Mouse (Mus musculus) 416B (cell line): ENCODE results near the gene Zfp446.

ENCODE experiments used
- DNase-seq: peaks from one replicate; pipeline ENCODE4 v3.0.0; 2011; ENCODE audit warnings: low read depth

The Zfp446 gene

DNA sequence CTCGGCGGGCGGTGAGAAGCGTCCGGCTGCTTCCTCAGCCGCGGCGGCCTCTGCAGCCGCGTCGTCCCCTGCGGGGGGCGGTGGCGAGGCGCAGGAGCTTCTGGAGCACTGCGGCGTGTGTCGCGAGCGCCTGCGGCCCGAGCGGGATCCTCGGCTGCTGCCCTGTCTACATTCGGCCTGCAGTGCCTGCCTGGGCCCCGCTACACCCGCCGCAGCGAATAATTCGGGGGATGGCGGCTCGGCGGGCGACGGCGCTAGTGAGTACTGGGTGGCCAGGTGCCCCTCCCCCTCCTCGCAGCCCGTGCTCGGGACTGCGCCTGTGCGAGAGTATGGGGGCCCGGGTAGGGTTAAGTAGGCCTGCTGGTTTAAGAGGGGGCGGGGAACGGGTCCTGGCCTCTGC lies 47.2 kb downstream of the Zfp446 start:
- DNase-seq = peak; percentile 69

- DNase-seq = no peak
These were observed 48.0 kb downstream of the Zfp446 start for GRCm38 (mm10) chr7:13025511-13026112.

- no peak for DNase-seq
These were observed 51.3 kb downstream of the Zfp446 start for GRCm38 (mm10) chr7:13028986-13029385.

DNA sequence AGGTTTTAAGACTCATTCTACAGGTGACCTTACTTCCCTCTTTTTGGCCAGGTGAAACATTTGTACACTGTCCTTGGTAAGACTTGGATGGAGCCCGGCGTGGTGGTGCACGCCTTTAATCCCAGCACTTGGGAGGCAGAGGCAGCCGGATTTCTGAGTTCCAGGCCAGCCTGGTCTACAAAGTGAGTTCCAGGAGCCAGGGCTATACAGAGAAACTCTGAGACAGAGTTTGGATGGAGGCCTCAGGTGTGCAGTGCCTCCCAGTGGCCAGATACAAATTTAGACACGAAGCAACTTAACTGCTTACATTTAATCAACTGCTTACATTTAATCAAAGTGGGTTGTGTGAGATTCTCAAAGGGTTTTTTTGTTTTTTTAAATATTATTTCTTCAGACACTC lies 53.4 kb downstream of the Zfp446 start:
- peak; percentile 59 for DNase-seq

DNA sequence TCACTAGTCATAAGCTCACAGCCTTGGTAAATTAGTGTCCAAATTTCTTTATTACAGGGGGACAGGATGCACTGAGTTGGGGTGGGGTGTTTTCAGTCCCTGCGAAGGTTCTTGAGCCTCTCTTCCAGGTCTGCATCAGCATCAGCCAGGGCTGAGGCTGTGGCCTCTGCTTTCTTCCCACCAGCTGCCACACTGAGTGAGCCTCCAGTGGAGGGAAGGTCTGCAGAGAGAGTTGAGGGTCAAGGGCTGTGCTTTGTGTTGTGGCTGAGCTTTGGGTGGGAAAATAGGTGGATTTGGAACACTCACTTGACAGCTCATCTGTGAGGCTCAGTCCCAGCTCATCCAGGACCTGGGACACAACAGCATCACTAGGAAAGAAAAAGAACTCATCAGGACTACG lies 54.3 kb downstream of the Zfp446 start:
- DNase-seq = no peak

GRCm38 (mm10) chr7:13032541-13032940 lies 54.9 kb downstream of the Zfp446 start:
- DNase-seq = no peak

GRCm38 (mm10) chr7:13033451-13034147 lies 56.0 kb downstream of the Zfp446 start:
- no peak for DNase-seq

- DNase-seq = peak; percentile 97
These were observed 56.7 kb downstream of the Zfp446 start, which contains the start of gene Chmp2a for GRCm38 (mm10) chr7:13034148-13034977. Chmp2a (minus strand) TSS chr7:13034807.
